Mouse (Mus musculus) liver, embryonic 14.5 days (tissue): ENCODE data around the gene Syne2.

Experiments used
- CTCF ChIP-seq: IDR thresholded peaks from 2 replicates; pipeline ENCODE4 v1.5.1; 2016; ENCODE audit warnings: antibody characterized with exemption, low read depth, control low read depth
- EP300 ChIP-seq: IDR thresholded peaks from 2 replicates; pipeline ENCODE4 v1.6.1; 2016; ENCODE audit warnings: antibody characterized with exemption, low read depth

DNA sequence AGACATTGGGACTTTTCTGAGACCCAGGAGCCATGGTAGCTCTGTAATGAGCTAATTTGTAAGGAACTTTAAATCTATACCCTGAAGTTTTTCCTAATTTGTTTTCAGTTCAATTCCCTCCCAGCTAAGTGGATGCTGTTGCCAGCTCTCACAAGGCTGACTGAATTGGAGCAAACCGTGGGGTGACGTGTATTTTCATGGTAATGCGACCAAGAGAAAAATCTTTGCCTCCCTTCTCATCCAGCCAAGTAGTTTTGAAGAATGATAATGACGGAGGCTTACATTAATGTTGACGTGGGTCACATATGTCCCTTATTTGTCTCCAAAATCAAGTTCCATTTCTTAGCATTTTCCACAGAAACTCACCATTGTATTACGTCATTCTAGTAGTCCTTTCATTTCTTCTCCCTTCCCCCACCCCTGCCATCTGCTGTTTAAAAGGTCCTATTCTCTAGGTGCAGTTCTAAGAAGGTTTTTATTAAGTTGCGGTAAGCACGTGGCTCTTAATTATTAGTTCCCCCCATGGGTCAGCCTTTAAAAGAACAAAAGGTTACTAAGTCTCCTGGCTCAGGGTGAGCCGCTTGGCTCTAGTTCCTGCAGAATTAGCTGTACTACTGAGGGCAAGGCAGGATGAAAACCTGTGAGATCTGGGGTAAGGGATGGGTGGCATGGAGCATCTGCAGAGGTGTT, 55.8 kb downstream of the Syne2 start:
- TF ChIP-seq CTCF: no peak
- no peak for TF ChIP-seq EP300
